Mouse (Mus musculus): ENCODE data around the gene Pif1.

DNA sequence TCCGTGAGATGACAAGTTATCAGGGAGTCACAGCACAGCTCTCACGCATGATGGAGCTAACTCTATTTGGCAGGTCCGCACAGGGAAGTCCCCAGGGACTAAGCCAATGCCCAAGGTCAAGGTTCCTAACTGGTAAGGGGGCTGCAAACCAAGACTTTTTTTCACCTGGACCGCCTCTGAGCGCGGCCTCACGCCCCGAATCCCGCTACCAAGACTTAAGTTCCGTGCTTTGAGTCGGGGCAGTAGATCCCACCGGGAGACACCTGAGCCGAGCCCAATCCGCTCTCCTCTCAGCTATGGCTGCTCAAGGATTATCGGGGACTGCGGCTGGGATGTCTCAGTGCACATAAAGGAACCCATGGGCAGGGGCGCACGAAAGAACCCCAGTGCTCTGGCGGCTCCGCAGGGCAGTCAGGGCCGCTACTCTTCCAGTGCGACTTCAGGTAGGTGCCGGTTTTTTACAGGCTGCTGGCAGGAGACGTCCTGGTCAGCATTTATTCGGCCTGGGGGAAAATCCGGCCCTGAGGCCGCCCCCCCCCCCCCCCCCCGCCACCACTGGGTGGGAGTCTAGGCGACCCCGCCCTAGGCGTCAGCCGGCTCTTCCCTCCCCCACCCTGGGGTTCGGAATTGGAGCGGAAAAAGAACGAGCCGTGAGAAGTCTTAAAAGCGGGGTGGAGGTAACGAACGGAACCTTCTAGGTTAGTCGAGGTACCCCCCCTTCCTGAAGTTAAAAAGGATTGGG, 42.2 kb downstream of the Pif1 start, which contains the start of gene Rbpms2:
- TF ChIP-seq CTCF (conservative IDR thresholded peaks at IDR 0.05 in 1 of 2, IDR thresholded peaks at IDR 0.05 in 1 of 2; ENCODE audit: low read depth in 2 of 2, low read length in 2 of 2), result no peak
- TF ChIP-seq POLR2A (IDR thresholded peaks at IDR 0.05; ENCODE audit: low read depth, low read length), result no peak
- TF ChIP-seq TCF12 (IDR thresholded peaks at IDR 0.05; ENCODE audit: low read depth, low read length), result no peak
- no peak for TF ChIP-seq MYC (IDR thresholded peaks at IDR 0.05; ENCODE audit: low read depth, low read length)
- no peak for TF ChIP-seq MXI1 (IDR thresholded peaks at IDR 0.05; ENCODE audit: low read depth, low read length)
- TF ChIP-seq CHD1 (IDR thresholded peaks at IDR 0.05; ENCODE audit: low read depth, low read length), result no peak
- no peak for TF ChIP-seq MAX (IDR thresholded peaks at IDR 0.05; ENCODE audit: low read length)
- no peak for TF ChIP-seq SMC3 (IDR thresholded peaks at IDR 0.05; ENCODE audit: low read depth, low read length)
- no peak for TF ChIP-seq EP300 (IDR thresholded peaks at IDR 0.05; ENCODE audit: low read length)
- no peak for TF ChIP-seq E2F4 (IDR thresholded peaks at IDR 0.05; ENCODE audit: insufficient replicate concordance, low read depth, low read length)
- TF ChIP-seq MEF2A (IDR thresholded peaks at IDR 0.05; ENCODE audit: borderline replicate concordance, low read depth, low read length), result no peak
- TF ChIP-seq POLR2AphosphoS2 (IDR thresholded peaks at IDR 0.05; ENCODE audit: low read depth, low read length), result no peak
